Mouse (Mus musculus): ENCODE data around the gene Kazn. TPM values are rescaled to one million over a fixed set of nuclear protein-coding genes. Genes with fewer than 3 reads are reported as not detected.

The Kazn gene
- total and polyA plus RNA-seq, 3 experiments: 1.3 to 9.7 (median 4.2) TPM

- dilution Hi-C loops (cut with MboI; ENCODE audit: extremely low pct_ligation_motif_present, extremely low pct_unique_long_range_greater_than_20kb, low sequenced_read_pairs) (no loop called here), in situ Hi-C loops (cut with MboI; ENCODE audit: low pct_ligation_motif_present, low pct_unique_long_range_greater_than_20kb, low sequenced_read_pairs) (no loop called here)
- Histone ChIP-seq H3K27me3 (replicated peaks) (no peaks in the 10 kb centered on the region), H3K27ac (ENCODE audit: insufficient read depth, low read depth) (no peak overlapping the region), H3K4me1 (ENCODE audit: control insufficient read depth in 1 of 2, insufficient read depth in 2 of 2) (peaks cover 3 to 12% of the 10 kb centered on the region in 2 experiments; a peak in 3 of 4 replicates), H3K79me2 (replicated peaks; ENCODE audit: control insufficient read depth, extremely low read depth, insufficient read depth, poor library complexity, severe bottlenecking) (no peaks in the 10 kb centered on the region), H3K9ac (ENCODE audit: insufficient read depth, low read depth) (no peak overlapping the region), H3K9me3 (replicated peaks; ENCODE audit: low read length) (no peaks in the 10 kb centered on the region), H3K4me3 (replicated peaks in 1 of 3; ENCODE audit: low read depth in 2 of 3, low read length in 2 of 3, poor library complexity in 1 of 3) (no peak overlapping the region), H3K4me2 (ENCODE audit: insufficient read depth, low read depth, poor library complexity, severe bottlenecking) (no peak overlapping the region), H3K36me3 (replicated peaks in 1 of 2; ENCODE audit: control insufficient read depth in 1 of 2, insufficient read depth in 1 of 2, low read length in 1 of 2) (peaks cover 0 to 2% of the 10 kb centered on the region in 2 experiments)
- DNase-seq (ENCODE audit: extremely low read depth): no peak
- TF ChIP-seq E2F4 (IDR thresholded peaks at IDR 0.05; ENCODE audit: insufficient replicate concordance, low read depth, low read length) (no peak), RAD21 (IDR thresholded peaks at IDR 0.05; ENCODE audit: low read depth, low read length) (no peak), USF1 (IDR thresholded peaks at IDR 0.05; ENCODE audit: low read depth, low read length) (no peak), JUND (conservative IDR thresholded peaks at IDR 0.05; ENCODE audit: low read depth, low read length) (no peak), JUN (IDR thresholded peaks at IDR 0.05; ENCODE audit: insufficient read depth, low read depth, low read length) (no peak), NELFE (IDR thresholded peaks at IDR 0.05; ENCODE audit: low read depth, low read length) (no peak), GABPA (IDR thresholded peaks at IDR 0.05; ENCODE audit: insufficient replicate concordance, low read depth, low read length) (no peak), ZMIZ1 (IDR thresholded peaks at IDR 0.05; ENCODE audit: low read depth, low read length) (no peak), POLR2AphosphoS2 (IDR thresholded peaks at IDR 0.05; ENCODE audit: low read depth, low read length) (no peak), UBTF (IDR thresholded peaks at IDR 0.05; ENCODE audit: low read depth, low read length) (no peak)
Measured at GRCm38 (mm10) chr4:142059113-142059840, 179.9 kb downstream of the Kazn start.

GRCm38 (mm10) chr4:142057529-142058216 is 181.5 kb downstream of the Kazn start:
- H3K9me3 ChIP-seq (replicated peaks; ENCODE audit: low read length): no peaks in the 10 kb centered on the region
- in situ Hi-C loops (cut with MboI; ENCODE audit: low pct_ligation_motif_present, low pct_unique_long_range_greater_than_20kb, low sequenced_read_pairs): no loop called here

More at GRCm38 (mm10) chr4:142057529-142058216, 181.5 kb downstream of the Kazn start:
- no peak overlapping the region for H3K9ac ChIP-seq (ENCODE audit: insufficient read depth, low read depth)
- DNase-seq (ENCODE audit: extremely low read depth): no peak
- H3K4me1 ChIP-seq (ENCODE audit: control insufficient read depth in 1 of 2, insufficient read depth in 2 of 2): peaks cover 6 to 23% of the 10 kb centered on the region in 2 experiments; a peak in 3 of 4 replicates
- no peak overlapping the region for H3K4me3 ChIP-seq (replicated peaks in 1 of 3; ENCODE audit: low read depth in 2 of 3, low read length in 2 of 3, poor library complexity in 1 of 3)
- TF ChIP-seq EP300 (IDR thresholded peaks at IDR 0.05; ENCODE audit: low read length) (no peak), NRF1 (IDR thresholded peaks at IDR 0.05; ENCODE audit: low read depth, low read length) (no peak), SMC3 (IDR thresholded peaks at IDR 0.05; ENCODE audit: low read depth, low read length) (no peak), ZMIZ1 (IDR thresholded peaks at IDR 0.05; ENCODE audit: low read depth, low read length) (no peak), MYC (IDR thresholded peaks at IDR 0.05; ENCODE audit: low read depth, low read length) (no peak), USF1 (IDR thresholded peaks at IDR 0.05; ENCODE audit: low read depth, low read length) (no peak), SIN3A (IDR thresholded peaks at IDR 0.05; ENCODE audit: low read length) (no peak), GABPA (IDR thresholded peaks at IDR 0.05; ENCODE audit: insufficient replicate concordance, low read depth, low read length) (no peak), MEF2A (IDR thresholded peaks at IDR 0.05; ENCODE audit: borderline replicate concordance, low read depth, low read length) (no peak), CTCF (conservative IDR thresholded peaks at IDR 0.05 in 1 of 2, IDR thresholded peaks at IDR 0.05 in 1 of 2; ENCODE audit: low read depth in 2 of 2, low read length in 2 of 2) (no peak)
- dilution Hi-C loops (cut with MboI; ENCODE audit: extremely low pct_ligation_motif_present, extremely low pct_unique_long_range_greater_than_20kb, low sequenced_read_pairs): no loop called here
- H3K79me2 ChIP-seq (replicated peaks; ENCODE audit: control insufficient read depth, extremely low read depth, insufficient read depth, poor library complexity, severe bottlenecking): no peaks in the 10 kb centered on the region
- peaks cover 0 to 2% of the 10 kb centered on the region in 2 experiments for H3K36me3 ChIP-seq (replicated peaks in 1 of 2; ENCODE audit: control insufficient read depth in 1 of 2, insufficient read depth in 1 of 2, low read length in 1 of 2)
- H3K27me3 ChIP-seq (replicated peaks): no peaks in the 10 kb centered on the region
- H3K4me2 ChIP-seq (ENCODE audit: insufficient read depth, low read depth, poor library complexity, severe bottlenecking): no peak overlapping the region
- H3K27ac ChIP-seq (ENCODE audit: insufficient read depth, low read depth): no peak overlapping the region

Measured in CH12.LX (cell line).